Mouse (Mus musculus): ENCODE measurements around the gene Pard3b.

GRCm38 (mm10) chr1:62654436-62654835, 1015.8 kb downstream of the Pard3b start:
- TF ChIP-seq GATA1 (IDR thresholded peaks at IDR 0.05; ENCODE audit: borderline replicate concordance, low read length) (no peak), FLI1 (IDR thresholded peaks at IDR 0.05; ENCODE audit: low read length) (no peak)

All from megakaryocyte, embryonic 14.5 days (primary cell).